Mouse (Mus musculus): ENCODE results near the gene Tmem231.

The Tmem231 gene

GRCm38 (mm10) chr8:111933348-111934076 lies at the start of gene Tmem231:
Gene Tmem231, minus strand, starts transcription at chr8:111933881.
- DNase-seq (ENCODE audit: extremely low read depth, insufficient read length, low spot score): peak; percentile 90

- no peak for DNase-seq (ENCODE audit: extremely low read depth, insufficient read length, low spot score)
Observed at GRCm38 (mm10) chr8:111982116-111982515, 48.4 kb upstream of the Tmem231 start.

GRCm38 (mm10) chr8:111978147-111978546 lies 44.5 kb upstream of the Tmem231 start:
- DNase-seq (ENCODE audit: extremely low read depth, insufficient read length, low spot score): no peak

GRCm38 (mm10) chr8:111976326-111976725 lies 42.6 kb upstream of the Tmem231 start:
- no peak for DNase-seq (ENCODE audit: extremely low read depth, insufficient read length, low spot score)

- no peak for DNase-seq (ENCODE audit: extremely low read depth, insufficient read length, low spot score)
Observed at GRCm38 (mm10) chr8:111975706-111976105, 42.0 kb upstream of the Tmem231 start.

GRCm38 (mm10) chr8:111974138-111974537 lies 40.5 kb upstream of the Tmem231 start:
- no peak for DNase-seq (ENCODE audit: extremely low read depth, insufficient read length, low spot score)

GRCm38 (mm10) chr8:111968991-111969390 lies 35.3 kb upstream of the Tmem231 start:
- DNase-seq (ENCODE audit: extremely low read depth, insufficient read length, low spot score): no peak

- DNase-seq (ENCODE audit: extremely low read depth, insufficient read length, low spot score): no peak
Observed at GRCm38 (mm10) chr8:111968541-111968940, 34.9 kb upstream of the Tmem231 start.

- no peak for DNase-seq (ENCODE audit: extremely low read depth, insufficient read length, low spot score)
Observed at GRCm38 (mm10) chr8:111967246-111967870, 33.7 kb upstream of the Tmem231 start.

- peak; percentile 48 for DNase-seq (ENCODE audit: extremely low read depth, insufficient read length, low spot score)
Observed at GRCm38 (mm10) chr8:111964849-111965561, 31.3 kb upstream of the Tmem231 start.

- DNase-seq (ENCODE audit: extremely low read depth, insufficient read length, low spot score): no peak
Observed at GRCm38 (mm10) chr8:111964351-111964750, 30.7 kb upstream of the Tmem231 start.

GRCm38 (mm10) chr8:111963546-111963945 lies 29.9 kb upstream of the Tmem231 start:
- no peak for DNase-seq (ENCODE audit: extremely low read depth, insufficient read length, low spot score)

- no peak for DNase-seq (ENCODE audit: extremely low read depth, insufficient read length, low spot score)
Observed at GRCm38 (mm10) chr8:111963091-111963490, 29.4 kb upstream of the Tmem231 start.

GRCm38 (mm10) chr8:111962589-111962988 lies 28.9 kb upstream of the Tmem231 start:
- no peak for DNase-seq (ENCODE audit: extremely low read depth, insufficient read length, low spot score)

- DNase-seq (ENCODE audit: extremely low read depth, insufficient read length, low spot score): no peak
Observed at GRCm38 (mm10) chr8:111961330-111961729, 27.6 kb upstream of the Tmem231 start.

GRCm38 (mm10) chr8:111960591-111961321 lies 27.1 kb upstream of the Tmem231 start:
- DNase-seq (ENCODE audit: extremely low read depth, insufficient read length, low spot score): no peak

GRCm38 (mm10) chr8:111957231-111957630 lies 23.6 kb upstream of the Tmem231 start:
- DNase-seq (ENCODE audit: extremely low read depth, insufficient read length, low spot score): no peak

GRCm38 (mm10) chr8:111955879-111956278 lies 22.2 kb upstream of the Tmem231 start:
- no peak for DNase-seq (ENCODE audit: extremely low read depth, insufficient read length, low spot score)

- DNase-seq (ENCODE audit: extremely low read depth, insufficient read length, low spot score): no peak
Observed at GRCm38 (mm10) chr8:111954844-111955594, 21.3 kb upstream of the Tmem231 start.

- no peak for DNase-seq (ENCODE audit: extremely low read depth, insufficient read length, low spot score)
Observed at GRCm38 (mm10) chr8:111951936-111952335, 18.3 kb upstream of the Tmem231 start.
